Comparison of ENCODE assay signal across 8 mouse cellular contexts in genomic region chr11:52097596-52097995, GRCm38 (mm10). TPM values are rescaled to one million over a fixed set of nuclear protein-coding genes. Genes with fewer than 3 reads are reported as not detected.
DNase-seq lines count a peak whose midpoint lies in the region; ATAC-seq and TF ChIP-seq lines count a peak whose summit lies in the region.

No protein-coding gene starts in this region.

- no peak overlapping the region; the same call in 1 of the 2 replicates for H3K4me3 ChIP-seq in forebrain, embryonic 16.5 days (replicated peaks; ENCODE audit: low read length)
- H3K4me3 ChIP-seq in liver, embryonic 14.5 days (ENCODE audit: insufficient read depth in 1 of 2, low read depth in 2 of 2, low read length in 2 of 2): peak overlapping the region in 1 of 2 experiments; percentile 77; a peak in 2 of 4 replicates

- WGBS in forebrain, embryonic 16.5 days: 83% methylated on average over 2 of the region's 2 CpGs
- 70% methylated on average over 2 of the region's 2 CpGs for WGBS in liver, embryonic 14.5 days (ENCODE audit: insufficient replicate concordance)

- DNase-seq in adrenal gland, adult 2 months: peak; percentile 63
- DNase-seq in adrenal gland, postnatal 4 days (ENCODE audit: low spot score in 2 of 2): no peak
- DNase-seq in adrenal gland, adult 8-10 months: peak; percentile 37
- no peak for DNase-seq in liver, embryonic 14.5 days (ENCODE audit: low read depth in 3 of 3, low spot score in 3 of 3)
- DNase-seq in T-cell, adult 2 months (ENCODE audit: low spot score): no peak
- DNase-seq in ovary, postnatal 36 days (ENCODE audit: low spot score): no peak
- no peak for DNase-seq in embryo, embryonic 9.5 days (ENCODE audit: extremely low spot score)

- peaks cover 27% of the 10 kb centered on the region for H3K4me1 ChIP-seq in forebrain, embryonic 16.5 days (replicated peaks; ENCODE audit: control insufficient read depth, insufficient read depth, low read length)
- H3K4me1 ChIP-seq in liver, embryonic 14.5 days (replicated peaks; ENCODE audit: control insufficient read depth in 2 of 2, insufficient read depth in 2 of 2, low read length in 1 of 2): peaks cover 32 to 39% of the 10 kb centered on the region in 2 experiments

- H3K27me3 ChIP-seq in forebrain, embryonic 16.5 days (replicated peaks; ENCODE audit: control insufficient read depth, insufficient read depth, low read length): no peaks in the 10 kb centered on the region
- no peaks in the 10 kb centered on the region for H3K27me3 ChIP-seq in liver, embryonic 14.5 days (ENCODE audit: control insufficient read depth, insufficient read depth, low read length)

- no peak for TF ChIP-seq CTCF in liver, embryonic 14.5 days (IDR thresholded peaks at IDR 0.05; ENCODE audit: low read depth)

- H3K9ac ChIP-seq in forebrain, embryonic 16.5 days (replicated peaks; ENCODE audit: low read depth, low read length): no peak overlapping the region
- peak overlapping the region; percentile 78 for H3K9ac ChIP-seq in liver, embryonic 14.5 days (replicated peaks)

- ATAC-seq in forebrain, embryonic 16.5 days: no peak
- no peak for ATAC-seq in liver, embryonic 14.5 days (ENCODE audit: insufficient read depth)

- no peak for TF ChIP-seq EP300 in liver, embryonic 14.5 days (IDR thresholded peaks at IDR 0.05; ENCODE audit: low read depth)

- no peaks in the 10 kb centered on the region for H3K9me3 ChIP-seq in forebrain, embryonic 16.5 days (ENCODE audit: control insufficient read depth, low read length)
- H3K9me3 ChIP-seq in liver, embryonic 14.5 days (ENCODE audit: control insufficient read depth, low read length): no peaks in the 10 kb centered on the region

- H3K4me2 ChIP-seq in forebrain, embryonic 16.5 days (ENCODE audit: low read length): peak overlapping the region; percentile 79
- peak overlapping the region; percentile 93 for H3K4me2 ChIP-seq in liver, embryonic 14.5 days (ENCODE audit: low read depth)

- no peak overlapping the region; the same call in 1 of the 2 replicates for H3K27ac ChIP-seq in forebrain, embryonic 16.5 days (ENCODE audit: low read length)
- H3K27ac ChIP-seq in liver, embryonic 14.5 days: peak overlapping the region; percentile 93

- H3K36me3 ChIP-seq in forebrain, embryonic 16.5 days (ENCODE audit: control insufficient read depth, insufficient read depth): no peaks in the 10 kb centered on the region
- H3K36me3 ChIP-seq in liver, embryonic 14.5 days (replicated peaks; ENCODE audit: control insufficient read depth, insufficient read depth, low read depth): peaks cover 5% of the 10 kb centered on the region; the same call in 1 of the 2 replicates

RNA-seq across cellular contexts. Expression of gene Ppp2ca, which starts 0.9 kb away (rescaled TPM):
- total RNA-seq in adrenal gland, adult 2 months (2021): 10 to 100 TPM; 69.0 to 90.8 TPM
- polyA plus RNA-seq in adrenal gland, adult 2 months (2012; rRNA removed): 17.5 and 19.2 TPM in 2 replicates
- total RNA-seq in adrenal gland, postnatal 4 days (2021): 10 to 100 TPM; 80.0 to 83.4 TPM
- 10 to 100 TPM; 67.9 to 74.5 (median 69.6) TPM for total RNA-seq in adrenal gland, adult 8-10 months (2022)
- 116 and 123 TPM in 2 replicates for polyA plus RNA-seq in forebrain, embryonic 16.5 days (2015; fragmentation: Nextera tagmentation; extraction: Ambion mirVana)
- polyA plus RNA-seq in liver, embryonic 14.5 days (2012; rRNA removed): 18.8 and 24.0 TPM in 2 replicates
- polyA plus RNA-seq in liver, embryonic 14.5 days (2014; fragmentation: Nextera tagmentation; extraction: Ambion mirVana): 37.5 and 41.6 TPM in 2 replicates

RNA-seq across cellular contexts. Expression of gene Olfr1373, which starts 47.7 kb away (rescaled TPM):
- total RNA-seq in adrenal gland, adult 2 months (2021): not detected
- polyA plus RNA-seq in adrenal gland, adult 2 months (2012; rRNA removed): not detected in 2 replicates
- total RNA-seq in adrenal gland, postnatal 4 days (2021): not detected
- not detected for total RNA-seq in adrenal gland, adult 8-10 months (2022)
- not detected in 2 replicates for polyA plus RNA-seq in forebrain, embryonic 16.5 days (2015; fragmentation: Nextera tagmentation; extraction: Ambion mirVana)
- not detected in 2 replicates for polyA plus RNA-seq in liver, embryonic 14.5 days (2012; rRNA removed)
- polyA plus RNA-seq in liver, embryonic 14.5 days (2014; fragmentation: Nextera tagmentation; extraction: Ambion mirVana): not detected in 2 replicates

Comparison
In these comparisons a context has a peak if more than half of its experiments do, and no peak if none do; other contexts are left out.
1. DNase-seq: peak in adrenal gland, adult 2 months (single experiment) and adrenal gland, adult 8-10 months (single experiment); none in adrenal gland, postnatal 4 days (0 of 2), liver, embryonic 14.5 days (0 of 3), T-cell, adult 2 months (single experiment), ovary, postnatal 36 days (single experiment) and embryo, embryonic 9.5 days (single experiment).